Mouse (Mus musculus) ES-E14 (cell line): Measurements from ENCODE around the gene Cmtm7. TPM values are rescaled to one million over a fixed set of nuclear protein-coding genes. Genes with fewer than 3 reads are reported as not detected.

Source experiments
- DNase-seq: peaks from one replicate; pipeline ENCODE4 v3.0.0-alpha.2; 2013; ENCODE audit warnings: low read depth, low spot score
- H3K27ac ChIP-seq: 2 replicates; pipeline ENCODE4 v1.5.1; 2012; ENCODE audit warnings: low read depth, mild to moderate bottlenecking, low read length, moderate library complexity, mixed read lengths; ENCODE audit not compliant: poor library complexity, insufficient read depth, severe bottlenecking
- H3K36me3 ChIP-seq: 2 replicates; pipeline ENCODE4 v1.6.1; 2012; ENCODE audit warnings: mild to moderate bottlenecking, low read length, moderate library complexity, mixed read lengths; ENCODE audit not compliant: control insufficient read depth, poor library complexity, insufficient read depth, severe bottlenecking
- H3K4me1 ChIP-seq, 2 experiments: fragments of 150-350 bp in 1 of 2; sonication (generic) in 1 of 2; 2 replicates each; pipeline ENCODE4 v1.6.1; 2012; ENCODE audit warnings: low read length in 2 of 2, mild to moderate bottlenecking in 1 of 2, mixed read lengths in 1 of 2; ENCODE audit not compliant: control insufficient read depth in 2 of 2, insufficient read depth in 2 of 2, poor library complexity in 1 of 2
- H3K4me3 ChIP-seq, 2 experiments: fragments of 150-350 bp in 1 of 2; sonication (generic) in 1 of 2; 2 replicates each; pipeline ENCODE4 v1.5.1; 2012; ENCODE audit warnings: low read length in 2 of 2, low read depth in 1 of 2, mild to moderate bottlenecking in 1 of 2, mixed read lengths in 1 of 2; ENCODE audit not compliant: insufficient read depth in 1 of 2, poor library complexity in 1 of 2, severe bottlenecking in 1 of 2
- H3K9ac ChIP-seq: 2 replicates; pipeline ENCODE4 v1.6.1; 2012; ENCODE audit warnings: low read depth, mild to moderate bottlenecking, low read length, mixed read lengths; ENCODE audit not compliant: poor library complexity, insufficient read depth, severe bottlenecking
- H3K9me3 ChIP-seq: fragments of 150-350 bp; sonication (generic); 2 replicates; pipeline ENCODE4 v1.6.1; 2012; ENCODE audit warnings: low read depth, mild to moderate bottlenecking, low read length; ENCODE audit not compliant: control insufficient read depth, insufficient read depth
- CHD2 ChIP-seq: IDR thresholded peaks from 2 replicates; pipeline ENCODE4 v1.6.1; 2014; ENCODE audit warnings: mild to moderate bottlenecking, low read depth, low read length, inconsistent platforms
- HCFC1 ChIP-seq: IDR thresholded peaks from 2 replicates; pipeline ENCODE4 v1.6.1; 2012; ENCODE audit warnings: low read length, inconsistent platforms, borderline replicate concordance; ENCODE audit not compliant: insufficient read depth
- MAFK ChIP-seq: IDR thresholded peaks from 2 replicates; pipeline ENCODE4 v1.6.1; 2014; ENCODE audit warnings: mild to moderate bottlenecking, low read depth, low read length, inconsistent platforms; ENCODE audit not compliant: insufficient read depth
- ZC3H11A ChIP-seq: IDR thresholded peaks from 2 replicates; pipeline ENCODE4 v1.6.1; 2012; ENCODE audit warnings: low read depth, mild to moderate bottlenecking, inconsistent platforms, low read length, borderline replicate concordance
- ZNF384 ChIP-seq: IDR thresholded peaks from 2 replicates; pipeline ENCODE4 v1.6.1; 2012; ENCODE audit warnings: low read depth, low read length, inconsistent platforms
- in situ Hi-C, 2 experiments: fragments of 600-800 bp; cut with MboI; formaldehyde crosslinking; loops; one replicate each; pipeline ENCODE4 v1.15.1; 2025; ENCODE audit warnings: low sequenced_read_pairs in 2 of 2, inconsistent platforms in 1 of 2; ENCODE audit not compliant: unreplicated experiment in 2 of 2
- total RNA-seq: library from RNA; depleted of rRNA; stranded (reverse); fragments of 300-350 nt; gene quantifications from 2 replicates; pipeline ENCODE4 v1.2.3, GENCODE M21; 2012; rRNA removed

The Cmtm7 gene
- 75.1 and 96.9 TPM in 2 replicates for total RNA-seq

DNA sequence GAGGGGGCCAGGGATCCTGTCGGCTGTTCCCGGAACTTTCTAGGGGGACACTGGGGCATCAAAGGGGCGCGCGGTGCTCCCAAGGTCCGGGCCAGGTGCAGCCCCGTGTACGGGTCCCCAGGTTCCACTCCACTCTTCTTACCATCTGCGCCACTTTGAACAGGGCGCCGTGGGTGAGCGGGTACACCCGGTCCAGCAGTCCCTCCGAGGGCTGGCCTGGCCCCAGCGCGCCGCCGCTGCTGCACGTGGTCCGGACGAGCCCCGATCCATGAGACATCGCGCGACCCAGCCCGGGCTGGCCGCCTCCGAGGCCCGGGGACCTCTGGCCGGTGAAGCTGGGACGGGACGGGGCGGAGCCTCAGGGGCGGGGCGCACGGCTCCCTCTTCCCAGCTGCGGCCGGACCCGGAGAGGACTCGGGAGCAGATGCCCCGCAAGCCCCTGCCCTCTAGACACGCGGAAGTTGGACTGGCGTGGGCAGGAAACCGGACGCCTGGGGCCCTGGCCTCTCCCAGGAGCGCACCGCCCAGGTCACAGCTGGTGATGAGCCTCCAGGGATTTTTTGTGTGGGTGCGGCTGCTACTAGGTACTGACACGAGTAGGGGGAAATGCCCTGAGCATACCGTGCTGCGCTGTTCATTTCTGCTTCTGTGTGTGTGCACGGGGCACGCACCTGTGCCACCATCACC, at the start of gene Cmtm7:
TSS of gene Cmtm7 (minus strand) at position 331 of the 687 bp plus-strand sequence.
- DNase-seq = peak; percentile 49
- Histone ChIP-seq H3K9me3 (no peaks in the 10 kb centered on the region), H3K27ac (peak within 1 kb of the TSS; percentile 70), H3K36me3 (peaks cover 2% of the 10 kb centered on the region; the same call in 1 of the 2 replicates), H3K9ac (peak within 1 kb of the TSS; percentile 84), H3K4me3 (peak within 1 kb of the TSS; percentile 53 to 89), H3K4me1 (peaks cover 4 to 15% of the 10 kb centered on the region in 2 experiments; a peak in 2 of 4 replicates)
- in situ Hi-C loops = no loop called here
- no peak for TF ChIP-seq CHD2
- TF ChIP-seq ZNF384 = no peak
- no peak for TF ChIP-seq ZC3H11A
- TF ChIP-seq HCFC1 = no peak
- no peak for TF ChIP-seq MAFK

DNA sequence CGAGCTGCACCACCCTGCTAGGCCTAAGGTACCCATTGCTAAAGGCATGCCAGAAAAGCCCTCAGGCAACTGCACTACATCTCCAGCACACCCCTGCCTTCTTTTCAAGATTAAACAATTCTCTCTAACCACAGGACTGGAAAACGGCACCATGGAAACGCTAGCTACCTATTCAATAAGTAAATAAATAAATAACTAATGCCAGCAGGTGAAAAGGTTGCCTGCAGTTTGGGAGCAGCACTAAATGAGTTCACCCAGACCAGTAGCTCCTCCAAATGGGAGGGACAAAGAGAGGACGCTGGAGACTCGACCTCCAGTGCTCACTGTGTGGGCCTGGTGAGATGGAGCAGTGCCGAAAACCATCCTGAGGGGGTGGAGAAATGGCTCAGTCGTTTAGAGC, 48.7 kb upstream of the Cmtm7 start:
- Histone ChIP-seq H3K27ac (no peak overlapping the region), H3K4me1 (no peaks in the 10 kb centered on the region; a peak in 1 of 4 replicates), H3K9ac (no peak overlapping the region), H3K4me3 (no peak overlapping the region), H3K36me3 (no peaks in the 10 kb centered on the region), H3K9me3 (no peaks in the 10 kb centered on the region)
- in situ Hi-C loops = no loop called here
- TF ChIP-seq ZC3H11A (no peak), ZNF384 (no peak), MAFK (no peak), HCFC1 (no peak), CHD2 (no peak)
- no peak for DNase-seq

DNA sequence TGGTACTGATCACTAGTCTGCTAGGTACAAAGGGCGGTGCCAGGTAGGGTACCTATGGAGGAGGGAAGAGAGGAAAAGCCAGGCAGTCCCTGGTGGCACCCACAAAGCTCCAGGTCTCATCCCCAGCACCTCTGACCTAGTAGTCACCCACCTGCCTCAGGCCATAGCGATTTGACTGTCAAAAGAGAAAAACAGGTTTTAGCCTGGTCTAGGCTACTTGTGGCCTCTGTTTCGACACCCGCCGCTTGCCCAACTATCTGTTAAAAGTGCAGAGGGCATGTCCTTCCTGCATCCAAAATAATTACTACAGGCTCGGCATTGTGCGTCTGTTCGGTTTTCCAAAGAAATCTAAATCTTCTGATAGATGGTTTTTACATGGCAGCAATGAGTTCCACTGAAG, 48.0 kb upstream of the Cmtm7 start:
- no peak for TF ChIP-seq ZNF384
- TF ChIP-seq ZC3H11A = no peak
- TF ChIP-seq CHD2 = no peak
- no peak for TF ChIP-seq MAFK
- TF ChIP-seq HCFC1 = no peak
- DNase-seq = no peak
- Histone ChIP-seq H3K27ac (no peak overlapping the region), H3K4me3 (no peak overlapping the region), H3K36me3 (no peaks in the 10 kb centered on the region), H3K9ac (no peak overlapping the region), H3K9me3 (no peaks in the 10 kb centered on the region), H3K4me1 (no peaks in the 10 kb centered on the region; a peak in 1 of 4 replicates)
- in situ Hi-C loops = no loop called here

DNA sequence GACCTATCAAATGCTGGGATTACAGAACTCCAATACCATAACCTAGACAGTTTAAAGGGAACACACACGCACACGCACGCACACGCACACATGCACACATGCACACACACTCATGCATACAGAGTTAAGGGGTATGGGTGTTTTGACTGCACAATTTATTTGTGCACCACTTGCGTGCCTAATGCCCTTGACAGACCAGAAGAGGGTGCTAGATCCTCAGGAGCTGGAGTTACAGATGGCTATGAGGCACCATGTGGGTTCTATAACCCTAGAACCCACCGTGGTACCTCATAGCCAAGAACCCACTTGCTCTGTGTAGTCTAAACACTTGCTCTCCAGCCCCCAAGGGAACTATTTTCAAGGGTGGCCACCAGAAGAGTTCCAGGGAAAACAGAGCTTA, 46.7 kb upstream of the Cmtm7 start:
- Histone ChIP-seq H3K36me3 (no peaks in the 10 kb centered on the region), H3K9ac (no peak overlapping the region), H3K4me3 (no peak overlapping the region), H3K4me1 (peaks cover 0 to 3% of the 10 kb centered on the region in 2 experiments; a peak in 1 of 4 replicates), H3K27ac (no peak overlapping the region), H3K9me3 (no peaks in the 10 kb centered on the region)
- in situ Hi-C loops = no loop called here
- TF ChIP-seq MAFK (no peak), ZC3H11A (no peak), ZNF384 (no peak), HCFC1 (no peak), CHD2 (no peak)
- DNase-seq = no peak
